Mouse (Mus musculus): ENCODE results near the gene Pde4b. TPM values are rescaled to one million over a fixed set of nuclear protein-coding genes. Genes with fewer than 3 reads are reported as not detected.

Gene Pde4b
- total RNA-seq, 1 experiment: 1.4 TPM

- no peaks in the 10 kb centered on the region for H3K9me3 ChIP-seq (ENCODE audit: control insufficient read depth, insufficient read depth, low read depth, low read length)
- TF ChIP-seq ZC3H11A (IDR thresholded peaks at IDR 0.05; ENCODE audit: borderline replicate concordance, low read depth, low read length) (no peak), ZNF384 (IDR thresholded peaks at IDR 0.05; ENCODE audit: low read depth, low read length) (no peak), MAFK (IDR thresholded peaks at IDR 0.05; ENCODE audit: insufficient read depth, low read depth, low read length) (no peak), CHD2 (IDR thresholded peaks at IDR 0.05; ENCODE audit: low read depth, low read length) (no peak), HCFC1 (IDR thresholded peaks at IDR 0.05; ENCODE audit: borderline replicate concordance, insufficient read depth, low read length) (no peak)
- no peak overlapping the region for H3K9ac ChIP-seq (ENCODE audit: insufficient read depth, low read depth, low read length, poor library complexity, severe bottlenecking)
- no peak overlapping the region for H3K27ac ChIP-seq (ENCODE audit: insufficient read depth, low read depth, low read length, poor library complexity, severe bottlenecking)
- in situ Hi-C loops (cut with MboI; ENCODE audit: low sequenced_read_pairs in 2 of 2, unreplicated experiment in 2 of 2): no loop called here
- no peaks in the 10 kb centered on the region for H3K36me3 ChIP-seq (ENCODE audit: control insufficient read depth, insufficient read depth, low read length, poor library complexity, severe bottlenecking)
- no peak overlapping the region for H3K4me3 ChIP-seq (ENCODE audit: insufficient read depth in 1 of 2, low read depth in 1 of 2, low read length in 2 of 2, poor library complexity in 1 of 2, severe bottlenecking in 1 of 2)
- H3K4me1 ChIP-seq (ENCODE audit: control insufficient read depth in 2 of 2, insufficient read depth in 2 of 2, low read length in 2 of 2, poor library complexity in 1 of 2): no peaks in the 10 kb centered on the region
- no peak for DNase-seq (ENCODE audit: low read depth, low spot score)
Observed at GRCm38 (mm10) chr4:102531729-102532128, 444.4 kb downstream of the Pde4b start.

GRCm38 (mm10) chr4:102533183-102534048 lies 446.1 kb downstream of the Pde4b start:
- H3K4me1 ChIP-seq (ENCODE audit: control insufficient read depth in 2 of 2, insufficient read depth in 2 of 2, low read length in 2 of 2, poor library complexity in 1 of 2): no peaks in the 10 kb centered on the region
- in situ Hi-C loops (cut with MboI; ENCODE audit: low sequenced_read_pairs in 2 of 2, unreplicated experiment in 2 of 2): no loop called here
- TF ChIP-seq ZC3H11A (IDR thresholded peaks at IDR 0.05; ENCODE audit: borderline replicate concordance, low read depth, low read length) (no peak), CHD2 (IDR thresholded peaks at IDR 0.05; ENCODE audit: low read depth, low read length) (no peak), MAFK (IDR thresholded peaks at IDR 0.05; ENCODE audit: insufficient read depth, low read depth, low read length) (no peak), HCFC1 (IDR thresholded peaks at IDR 0.05; ENCODE audit: borderline replicate concordance, insufficient read depth, low read length) (no peak), ZNF384 (IDR thresholded peaks at IDR 0.05; ENCODE audit: low read depth, low read length) (no peak)
- DNase-seq (ENCODE audit: low read depth, low spot score): no peak
- H3K36me3 ChIP-seq (ENCODE audit: control insufficient read depth, insufficient read depth, low read length, poor library complexity, severe bottlenecking): no peaks in the 10 kb centered on the region
- no peak overlapping the region for H3K9ac ChIP-seq (ENCODE audit: insufficient read depth, low read depth, low read length, poor library complexity, severe bottlenecking)
- H3K4me3 ChIP-seq (ENCODE audit: insufficient read depth in 1 of 2, low read depth in 1 of 2, low read length in 2 of 2, poor library complexity in 1 of 2, severe bottlenecking in 1 of 2): no peak overlapping the region
- H3K27ac ChIP-seq (ENCODE audit: insufficient read depth, low read depth, low read length, poor library complexity, severe bottlenecking): no peak overlapping the region
- H3K9me3 ChIP-seq (ENCODE audit: control insufficient read depth, insufficient read depth, low read depth, low read length): no peaks in the 10 kb centered on the region

GRCm38 (mm10) chr4:102534049-102534730 lies 446.8 kb downstream of the Pde4b start:
- TF ChIP-seq MAFK (IDR thresholded peaks at IDR 0.05; ENCODE audit: insufficient read depth, low read depth, low read length) (no peak), ZNF384 (IDR thresholded peaks at IDR 0.05; ENCODE audit: low read depth, low read length) (no peak), ZC3H11A (IDR thresholded peaks at IDR 0.05; ENCODE audit: borderline replicate concordance, low read depth, low read length) (no peak), HCFC1 (IDR thresholded peaks at IDR 0.05; ENCODE audit: borderline replicate concordance, insufficient read depth, low read length) (no peak), CHD2 (IDR thresholded peaks at IDR 0.05; ENCODE audit: low read depth, low read length) (no peak)
- no peaks in the 10 kb centered on the region for H3K36me3 ChIP-seq (ENCODE audit: control insufficient read depth, insufficient read depth, low read length, poor library complexity, severe bottlenecking)
- no peaks in the 10 kb centered on the region for H3K4me1 ChIP-seq (ENCODE audit: control insufficient read depth in 2 of 2, insufficient read depth in 2 of 2, low read length in 2 of 2, poor library complexity in 1 of 2)
- no peaks in the 10 kb centered on the region for H3K9me3 ChIP-seq (ENCODE audit: control insufficient read depth, insufficient read depth, low read depth, low read length)
- no peak overlapping the region for H3K27ac ChIP-seq (ENCODE audit: insufficient read depth, low read depth, low read length, poor library complexity, severe bottlenecking)
- H3K9ac ChIP-seq (ENCODE audit: insufficient read depth, low read depth, low read length, poor library complexity, severe bottlenecking): no peak overlapping the region
- DNase-seq (ENCODE audit: low read depth, low spot score): no peak
- in situ Hi-C loops (cut with MboI; ENCODE audit: low sequenced_read_pairs in 2 of 2, unreplicated experiment in 2 of 2): no loop called here
- H3K4me3 ChIP-seq (ENCODE audit: insufficient read depth in 1 of 2, low read depth in 1 of 2, low read length in 2 of 2, poor library complexity in 1 of 2, severe bottlenecking in 1 of 2): no peak overlapping the region

- Histone ChIP-seq H3K27ac (ENCODE audit: insufficient read depth, low read depth, low read length, poor library complexity, severe bottlenecking) (no peak overlapping the region), H3K4me3 (ENCODE audit: insufficient read depth in 1 of 2, low read depth in 1 of 2, low read length in 2 of 2, poor library complexity in 1 of 2, severe bottlenecking in 1 of 2) (no peak overlapping the region), H3K9ac (ENCODE audit: insufficient read depth, low read depth, low read length, poor library complexity, severe bottlenecking) (no peak overlapping the region), H3K4me1 (ENCODE audit: control insufficient read depth in 2 of 2, insufficient read depth in 2 of 2, low read length in 2 of 2, poor library complexity in 1 of 2) (no peaks in the 10 kb centered on the region), H3K9me3 (ENCODE audit: control insufficient read depth, insufficient read depth, low read depth, low read length) (no peaks in the 10 kb centered on the region), H3K36me3 (ENCODE audit: control insufficient read depth, insufficient read depth, low read length, poor library complexity, severe bottlenecking) (no peaks in the 10 kb centered on the region)
- DNase-seq (ENCODE audit: low read depth, low spot score): no peak
- in situ Hi-C loops (cut with MboI; ENCODE audit: low sequenced_read_pairs in 2 of 2, unreplicated experiment in 2 of 2): no loop called here
- TF ChIP-seq ZC3H11A (IDR thresholded peaks at IDR 0.05; ENCODE audit: borderline replicate concordance, low read depth, low read length) (no peak), MAFK (IDR thresholded peaks at IDR 0.05; ENCODE audit: insufficient read depth, low read depth, low read length) (no peak), HCFC1 (IDR thresholded peaks at IDR 0.05; ENCODE audit: borderline replicate concordance, insufficient read depth, low read length) (no peak), CHD2 (IDR thresholded peaks at IDR 0.05; ENCODE audit: low read depth, low read length) (no peak), ZNF384 (IDR thresholded peaks at IDR 0.05; ENCODE audit: low read depth, low read length) (no peak)
Observed at GRCm38 (mm10) chr4:102535886-102536285, 448.5 kb downstream of the Pde4b start.
